8 mouse cellular contexts compared by ENCODE assay signal in the genomic region with DNA sequence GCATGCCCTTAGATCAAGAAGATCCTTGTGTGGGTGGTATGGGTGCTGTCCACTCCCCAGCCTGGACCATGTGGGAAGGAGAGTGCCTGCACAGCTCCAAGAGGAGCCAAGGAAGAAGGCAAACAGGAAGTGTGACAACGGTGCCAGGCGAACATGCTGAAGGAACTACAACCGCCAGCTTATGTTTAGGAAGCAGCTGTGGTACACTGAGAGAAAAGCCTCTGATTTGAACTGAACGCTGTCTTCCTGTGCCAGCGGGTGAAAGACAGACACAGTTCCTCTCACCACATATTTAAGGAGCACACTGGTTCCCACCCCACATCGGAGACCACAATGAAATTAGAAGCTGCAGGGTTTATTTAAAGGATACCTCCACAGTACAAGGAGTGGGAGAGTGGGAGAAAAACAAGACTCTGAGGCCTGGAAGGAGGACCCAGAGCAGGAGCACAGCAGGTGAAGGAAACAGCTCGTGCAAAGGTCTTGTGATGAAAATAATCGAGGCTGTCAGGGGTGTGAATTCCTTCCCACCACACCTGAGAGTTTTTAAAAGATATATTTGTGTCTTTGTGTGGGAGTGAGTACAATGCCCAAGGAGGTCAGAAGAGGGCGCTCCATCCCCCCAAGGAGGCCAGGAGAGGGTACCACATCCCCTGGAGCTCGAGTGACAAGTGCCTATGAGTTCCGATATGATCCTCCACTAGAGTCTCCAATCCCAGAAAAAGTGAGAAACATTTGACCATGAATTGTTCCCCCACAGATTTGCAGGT. TPM values are rescaled to one million over a fixed set of nuclear protein-coding genes. Genes with fewer than 3 reads are reported as not detected.
DNase-seq lines count a peak whose midpoint lies in the region; ATAC-seq and TF ChIP-seq lines count a peak whose summit lies in the region.

No protein-coding gene starts in this region.

- no peak for TF ChIP-seq EP300 in lung, postnatal 0 days (IDR thresholded peaks at IDR 0.05)

- H3K4me2 ChIP-seq in forebrain, embryonic 11.5 days (ENCODE audit: low read depth, low read length, severe bottlenecking), result no peak overlapping the region
- H3K4me2 ChIP-seq in midbrain, embryonic 13.5 days (replicated peaks), result no peak overlapping the region
- H3K4me2 ChIP-seq in midbrain, embryonic 11.5 days, result no peak overlapping the region
- H3K4me2 ChIP-seq in lung, postnatal 0 days (replicated peaks; ENCODE audit: low read depth, low read length), result no peak overlapping the region

- no peak overlapping the region for H3K9ac ChIP-seq in forebrain, embryonic 11.5 days (ENCODE audit: low read length)
- H3K9ac ChIP-seq in midbrain, embryonic 13.5 days (replicated peaks), result no peak overlapping the region
- no peak overlapping the region for H3K9ac ChIP-seq in midbrain, embryonic 11.5 days (ENCODE audit: low read length)
- H3K9ac ChIP-seq in lung, postnatal 0 days (replicated peaks; ENCODE audit: low read depth), result no peak overlapping the region; the same call in 1 of the 2 replicates

- no peak overlapping the region for H3K4me3 ChIP-seq in forebrain, embryonic 10.5 days
- no peak overlapping the region for H3K4me3 ChIP-seq in forebrain, embryonic 11.5 days (ENCODE audit: low read depth, low read length)
- H3K4me3 ChIP-seq in midbrain, embryonic 13.5 days (replicated peaks), result no peak overlapping the region
- no peak overlapping the region for H3K4me3 ChIP-seq in midbrain, embryonic 11.5 days (ENCODE audit: low read depth, low read length)
- no peak overlapping the region for H3K4me3 ChIP-seq in lung, postnatal 0 days (ENCODE audit: low read depth, low read length)

- DNase-seq in forebrain, embryonic 10.5 days (ENCODE audit: extremely low spot score, low spot score), result no peak
- DNase-seq in forebrain, embryonic 11.5 days (ENCODE audit: low spot score), result no peak
- no peak for DNase-seq in midbrain, embryonic 11.5 days (ENCODE audit: low spot score, missing footprints)
- peak; percentile 47 for DNase-seq in induced T-regulatory cell, adult 2 months (ENCODE audit: low read depth)
- DNase-seq in lung, postnatal 0 days (ENCODE audit: low spot score), result peak; percentile 34
- DNase-seq in testis, postnatal 10 days (ENCODE audit: low spot score), result peak; percentile 67
- no peak for DNase-seq in spleen, postnatal 14 days (ENCODE audit: low spot score in 2 of 2)

- H3K9me3 ChIP-seq in forebrain, embryonic 10.5 days, result no peaks in the 10 kb centered on the region
- no peaks in the 10 kb centered on the region for H3K9me3 ChIP-seq in forebrain, embryonic 11.5 days (ENCODE audit: control insufficient read depth, low read length)
- no peaks in the 10 kb centered on the region for H3K9me3 ChIP-seq in midbrain, embryonic 13.5 days
- no peaks in the 10 kb centered on the region for H3K9me3 ChIP-seq in midbrain, embryonic 11.5 days (ENCODE audit: control insufficient read depth, low read length)
- H3K9me3 ChIP-seq in lung, postnatal 0 days (ENCODE audit: low read length), result no peaks in the 10 kb centered on the region

- ATAC-seq in forebrain, embryonic 11.5 days (replicated peaks; ENCODE audit: low FRiP score), result no peak
- no peak for ATAC-seq in midbrain, embryonic 13.5 days
- no peak for ATAC-seq in midbrain, embryonic 11.5 days (ENCODE audit: low FRiP score)
- peak; percentile 42 for ATAC-seq in lung, postnatal 0 days

- no peaks in the 10 kb centered on the region for H3K27me3 ChIP-seq in forebrain, embryonic 10.5 days (ENCODE audit: poor library complexity, severe bottlenecking)
- H3K27me3 ChIP-seq in forebrain, embryonic 11.5 days (ENCODE audit: control insufficient read depth, insufficient read depth, low read length), result no peaks in the 10 kb centered on the region
- H3K27me3 ChIP-seq in midbrain, embryonic 13.5 days, result no peaks in the 10 kb centered on the region
- no peaks in the 10 kb centered on the region for H3K27me3 ChIP-seq in midbrain, embryonic 11.5 days (ENCODE audit: control insufficient read depth, insufficient read depth, low read length)
- no peaks in the 10 kb centered on the region for H3K27me3 ChIP-seq in lung, postnatal 0 days (replicated peaks; ENCODE audit: insufficient read depth, low read length)

- peak; percentile 71 for TF ChIP-seq CTCF in lung, postnatal 0 days (IDR thresholded peaks at IDR 0.05)

- H3K27ac ChIP-seq in forebrain, embryonic 10.5 days, result peak overlapping the region; percentile 11
- H3K27ac ChIP-seq in forebrain, embryonic 11.5 days (ENCODE audit: low read depth, low read length), result no peak overlapping the region
- H3K27ac ChIP-seq in midbrain, embryonic 13.5 days, result 0 out of 2 replicates have a peak overlapping the region, but pooled peaks have one; percentile 1
- no peak overlapping the region for H3K27ac ChIP-seq in midbrain, embryonic 11.5 days (ENCODE audit: low read depth, low read length)
- peak overlapping the region; percentile 7; the same call in 1 of the 2 replicates for H3K27ac ChIP-seq in lung, postnatal 0 days (ENCODE audit: low read length)

- H3K4me1 ChIP-seq in forebrain, embryonic 10.5 days, result peaks cover 41% of the 10 kb centered on the region
- H3K4me1 ChIP-seq in forebrain, embryonic 11.5 days (replicated peaks; ENCODE audit: control insufficient read depth, insufficient read depth, low read length), result peaks cover 5% of the 10 kb centered on the region; the same call in 1 of the 2 replicates
- H3K4me1 ChIP-seq in midbrain, embryonic 13.5 days (replicated peaks), result no peaks in the 10 kb centered on the region
- no peaks in the 10 kb centered on the region for H3K4me1 ChIP-seq in midbrain, embryonic 11.5 days (ENCODE audit: control insufficient read depth, insufficient read depth, low read length)
- H3K4me1 ChIP-seq in lung, postnatal 0 days (ENCODE audit: insufficient read depth, low read depth, low read length), result no peaks in the 10 kb centered on the region

- WGBS in forebrain, embryonic 10.5 days, result 65% methylated on average over 11 of the region's 11 CpGs
- WGBS in forebrain, embryonic 11.5 days, result 60% methylated on average over 11 of the region's 11 CpGs
- 63% methylated on average over 11 of the region's 11 CpGs for WGBS in midbrain, embryonic 13.5 days
- 58% methylated on average over 11 of the region's 11 CpGs for WGBS in midbrain, embryonic 11.5 days
- WGBS in lung, postnatal 0 days, result 30% methylated on average over 11 of the region's 11 CpGs

- peaks cover 31% of the 10 kb centered on the region for H3K36me3 ChIP-seq in forebrain, embryonic 10.5 days (replicated peaks)
- H3K36me3 ChIP-seq in forebrain, embryonic 11.5 days (ENCODE audit: control insufficient read depth, insufficient read depth, low read length), result peaks cover 6% of the 10 kb centered on the region
- peaks cover 26% of the 10 kb centered on the region for H3K36me3 ChIP-seq in midbrain, embryonic 13.5 days
- H3K36me3 ChIP-seq in midbrain, embryonic 11.5 days (ENCODE audit: control insufficient read depth, insufficient read depth, low read length), result peaks cover 6% of the 10 kb centered on the region; the same call in 1 of the 2 replicates
- no peaks in the 10 kb centered on the region for H3K36me3 ChIP-seq in lung, postnatal 0 days (ENCODE audit: insufficient read depth, low read length)

RNA-seq across cellular contexts. Expression of gene Homer3, which starts 13.6 kb away (rescaled TPM):
- polyA plus RNA-seq in forebrain, embryonic 10.5 days (2016; fragmentation: Nextera tagmentation; extraction: Ambion mirVana), result 115 and 120 TPM in 2 replicates
- polyA plus RNA-seq in forebrain, embryonic 11.5 days (2014; fragmentation: Nextera tagmentation; extraction: Ambion mirVana), result 87.6 and 91.4 TPM in 2 replicates
- polyA plus RNA-seq in midbrain, embryonic 13.5 days (2015; fragmentation: Nextera tagmentation; extraction: Ambion mirVana), result 57.7 and 61.5 TPM in 2 replicates
- 50.5 and 61.2 TPM in 2 replicates for polyA plus RNA-seq in midbrain, embryonic 11.5 days (2014; fragmentation: Nextera tagmentation; extraction: Ambion mirVana)
- polyA plus RNA-seq in lung, postnatal 0 days (2015; fragmentation: Nextera tagmentation; extraction: Ambion mirVana), result 54.1 and 61.1 TPM in 2 replicates

RNA-seq across cellular contexts. Expression of gene Ddx49, which starts 33.3 kb away (rescaled TPM):
- 54.9 and 57.2 TPM in 2 replicates for polyA plus RNA-seq in forebrain, embryonic 10.5 days (2016; fragmentation: Nextera tagmentation; extraction: Ambion mirVana)
- 54.4 and 61.5 TPM in 2 replicates for polyA plus RNA-seq in forebrain, embryonic 11.5 days (2014; fragmentation: Nextera tagmentation; extraction: Ambion mirVana)
- 50.0 and 54.6 TPM in 2 replicates for polyA plus RNA-seq in midbrain, embryonic 13.5 days (2015; fragmentation: Nextera tagmentation; extraction: Ambion mirVana)
- 45.7 and 49.7 TPM in 2 replicates for polyA plus RNA-seq in midbrain, embryonic 11.5 days (2014; fragmentation: Nextera tagmentation; extraction: Ambion mirVana)
- 29.9 and 32.5 TPM in 2 replicates for polyA plus RNA-seq in lung, postnatal 0 days (2015; fragmentation: Nextera tagmentation; extraction: Ambion mirVana)

RNA-seq across cellular contexts. Expression of gene Cope, which starts 33.3 kb away (rescaled TPM):
- polyA plus RNA-seq in forebrain, embryonic 10.5 days (2016; fragmentation: Nextera tagmentation; extraction: Ambion mirVana), result 286 and 300 TPM in 2 replicates
- polyA plus RNA-seq in forebrain, embryonic 11.5 days (2014; fragmentation: Nextera tagmentation; extraction: Ambion mirVana), result 220 and 268 TPM in 2 replicates
- polyA plus RNA-seq in midbrain, embryonic 13.5 days (2015; fragmentation: Nextera tagmentation; extraction: Ambion mirVana), result 273 and 290 TPM in 2 replicates
- 230 and 240 TPM in 2 replicates for polyA plus RNA-seq in midbrain, embryonic 11.5 days (2014; fragmentation: Nextera tagmentation; extraction: Ambion mirVana)
- 266 and 297 TPM in 2 replicates for polyA plus RNA-seq in lung, postnatal 0 days (2015; fragmentation: Nextera tagmentation; extraction: Ambion mirVana)

RNA-seq across cellular contexts. Expression of gene Armc6, which starts 34.7 kb away (rescaled TPM):
- 29.4 and 32.7 TPM in 2 replicates for polyA plus RNA-seq in forebrain, embryonic 10.5 days (2016; fragmentation: Nextera tagmentation; extraction: Ambion mirVana)
- polyA plus RNA-seq in forebrain, embryonic 11.5 days (2014; fragmentation: Nextera tagmentation; extraction: Ambion mirVana), result 31.2 and 35.7 TPM in 2 replicates
- polyA plus RNA-seq in midbrain, embryonic 13.5 days (2015; fragmentation: Nextera tagmentation; extraction: Ambion mirVana), result 74.2 and 77.6 TPM in 2 replicates
- 27.3 and 31.1 TPM in 2 replicates for polyA plus RNA-seq in midbrain, embryonic 11.5 days (2014; fragmentation: Nextera tagmentation; extraction: Ambion mirVana)
- 10.4 and 11.9 TPM in 2 replicates for polyA plus RNA-seq in lung, postnatal 0 days (2015; fragmentation: Nextera tagmentation; extraction: Ambion mirVana)

RNA-seq across cellular contexts. Expression of gene Sugp2, which starts 35.0 kb away (rescaled TPM):
- polyA plus RNA-seq in forebrain, embryonic 10.5 days (2016; fragmentation: Nextera tagmentation; extraction: Ambion mirVana), result 55.7 and 56.7 TPM in 2 replicates
- polyA plus RNA-seq in forebrain, embryonic 11.5 days (2014; fragmentation: Nextera tagmentation; extraction: Ambion mirVana), result 60.4 and 74.7 TPM in 2 replicates
- polyA plus RNA-seq in midbrain, embryonic 13.5 days (2015; fragmentation: Nextera tagmentation; extraction: Ambion mirVana), result 84.2 and 86.0 TPM in 2 replicates
- 42.4 and 47.5 TPM in 2 replicates for polyA plus RNA-seq in midbrain, embryonic 11.5 days (2014; fragmentation: Nextera tagmentation; extraction: Ambion mirVana)
- 12.3 and 13.6 TPM in 2 replicates for polyA plus RNA-seq in lung, postnatal 0 days (2015; fragmentation: Nextera tagmentation; extraction: Ambion mirVana)

Comparison
In these comparisons a context has a peak if more than half of its experiments do, and no peak if none do; other contexts are left out.
1. H3K27ac ChIP-seq: peak in forebrain, embryonic 10.5 days (single experiment), midbrain, embryonic 13.5 days (single experiment) and lung, postnatal 0 days (single experiment); none in forebrain, embryonic 11.5 days (single experiment) and midbrain, embryonic 11.5 days (single experiment).
2. DNase-seq: peak in induced T-regulatory cell, adult 2 months (single experiment), lung, postnatal 0 days (single experiment) and testis, postnatal 10 days (single experiment); none in forebrain, embryonic 10.5 days (single experiment), forebrain, embryonic 11.5 days (single experiment), midbrain, embryonic 11.5 days (single experiment) and spleen, postnatal 14 days (0 of 2).